Mouse (Mus musculus) heart, postnatal 0 days (tissue): ENCODE measurements around the gene Dapk3. TPM values are rescaled to one million over a fixed set of nuclear protein-coding genes. Genes with fewer than 3 reads are reported as not detected.
"Not testable (repeated sequence)": the region's sequence is repeated elsewhere in the genome, so short reads cannot be mapped to it uniquely, and the experiment has no call there.

Source experiments
- ATAC-seq: fragments of 200-750 bp; cut with Nextera tagmentation; 2 replicates; pipeline ENCODE4 v1.8.0; 2017; ENCODE audit warnings: low read depth, moderate number of reproducible peaks, moderate library complexity; ENCODE audit not compliant: insufficient read depth
- DNase-seq: peaks from one replicate; pipeline ENCODE4 v3.0.0-alpha.2; 2016; ENCODE audit warnings: low spot score
- H3K27ac ChIP-seq: fragments of 300-500 bp; sonication (generic); 2 replicates; pipeline ENCODE4 v1.5.1; 2014; ENCODE audit warnings: low read depth, mild to moderate bottlenecking
- H3K27me3 ChIP-seq: fragments of 300-500 bp; sonication (generic); 2 replicates; pipeline ENCODE4 v1.6.1; 2014; ENCODE audit warnings: low read length, mixed read lengths; ENCODE audit not compliant: control insufficient read depth, insufficient read depth
- H3K36me3 ChIP-seq: fragments of 300-500 bp; sonication (generic); replicated peaks from 2 replicates; pipeline ENCODE4 v1.6.1; 2014; ENCODE audit warnings: low read length, mixed read lengths; ENCODE audit not compliant: control insufficient read depth, insufficient read depth
- H3K4me1 ChIP-seq: fragments of 300-500 bp; sonication (generic); 2 replicates; pipeline ENCODE4 v1.6.1; 2014; ENCODE audit warnings: antibody characterized with exemption; ENCODE audit not compliant: control insufficient read depth, insufficient read depth
- H3K4me2 ChIP-seq: fragments of 300-500 bp; sonication (generic); 2 replicates; pipeline ENCODE4 v1.6.1; 2014; ENCODE audit warnings: low read depth, mild to moderate bottlenecking, low read length, moderate library complexity
- H3K4me3 ChIP-seq: fragments of 300-500 bp; sonication (generic); 2 replicates; pipeline ENCODE4 v1.5.1; 2014; ENCODE audit warnings: low read depth, low read length
- H3K9ac ChIP-seq: fragments of 300-500 bp; sonication (generic); replicated peaks from 2 replicates; pipeline ENCODE4 v1.6.1; 2014; ENCODE audit warnings: low read depth, low read length, mixed read lengths
- H3K9me3 ChIP-seq: fragments of 300-500 bp; sonication (generic); replicated peaks from 2 replicates; pipeline ENCODE4 v1.6.1; 2016; ENCODE audit warnings: low read length; ENCODE audit not compliant: control insufficient read depth
- CTCF ChIP-seq: IDR thresholded peaks from 2 replicates; pipeline ENCODE4 v1.5.1; 2016; ENCODE audit warnings: antibody characterized with exemption, control low read depth, low read depth
- EP300 ChIP-seq: IDR thresholded peaks from 2 replicates; pipeline ENCODE4 v1.6.1; 2016; ENCODE audit warnings: antibody characterized with exemption, low read depth
- WGBS: fragments of 180-500 bp; shearing (Covaris S2); extraction: QIAGEN DNeasy Blood & Tissue Kit; methylation state at CpG from one replicate; pipeline ENCODE4 v1.1.7; 2014; 5-methylcytosine and 5-hydroxymethylcytosine counted together
- polyA plus RNA-seq: library from polyadenylated mRNA; unstranded; fragments of >200 nt; fragmentation: Nextera tagmentation; extraction: Ambion mirVana; gene quantifications from 2 replicates; pipeline ENCODE4 v1.2.1, GENCODE M21; 2015
- total RNA-seq: library from RNA; depleted of rRNA; stranded (reverse); fragments of >200 nt; gene quantifications from 2 replicates; pipeline ENCODE4 v1.2.3, GENCODE M21; 2014; ENCODE audit warnings: low replicate concordance

Dapk3 gene
- total and polyA plus RNA-seq, 2 experiments from 2014 or later, result 29.0 to 72.7 TPM

DNA sequence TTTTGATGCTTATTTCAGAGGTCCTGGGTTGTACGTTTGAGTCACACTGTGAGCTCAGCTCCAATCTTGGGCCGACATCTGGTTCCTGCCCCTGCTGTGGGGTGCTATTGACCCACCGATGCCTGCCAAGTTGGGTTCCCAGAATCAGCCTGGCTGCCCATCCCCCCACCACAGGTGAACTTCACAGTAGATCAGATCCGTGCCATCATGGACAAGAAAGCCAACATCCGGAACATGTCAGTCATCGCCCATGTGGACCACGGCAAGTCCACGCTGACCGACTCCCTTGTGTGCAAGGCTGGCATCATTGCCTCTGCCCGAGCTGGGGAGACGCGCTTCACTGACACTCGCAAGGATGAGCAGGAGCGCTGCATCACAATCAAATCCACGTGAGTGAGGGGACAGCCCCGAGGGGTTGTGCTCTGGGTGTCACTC lies 5.3 kb upstream of the Dapk3 start:
- Histone ChIP-seq H3K9me3 (no peaks in the 10 kb centered on the region), H3K27ac (peak overlapping the region; percentile 95), H3K36me3 (peaks cover 52% of the 10 kb centered on the region), H3K9ac (peak overlapping the region; percentile 96), H3K4me1 (peaks cover 20% of the 10 kb centered on the region), H3K4me2 (peak overlapping the region; percentile 89), H3K27me3 (no peaks in the 10 kb centered on the region), H3K4me3 (peak overlapping the region; percentile 88)
- no peak for ATAC-seq
- WGBS, result 3% methylated on average over 16 of the region's 16 CpGs
- peak; percentile 11 for DNase-seq
- TF ChIP-seq EP300 (no peak), CTCF (no peak)

GRCm38 (mm10) chr10:81177958-81178712 lies 4.7 kb upstream of the Dapk3 start:
- peak; percentile 5 for DNase-seq
- H3K9me3 ChIP-seq, result no peaks in the 10 kb centered on the region
- WGBS, result 42% methylated on average over 14 of the region's 14 CpGs
- 0 out of 2 replicates have a peak overlapping the region, but pooled peaks have one; percentile 95 for H3K27ac ChIP-seq
- H3K4me1 ChIP-seq, result peaks cover 20% of the 10 kb centered on the region
- peak overlapping the region; percentile 89 for H3K4me2 ChIP-seq
- H3K9ac ChIP-seq, result peak overlapping the region; percentile 96
- H3K27me3 ChIP-seq, result no peaks in the 10 kb centered on the region
- H3K4me3 ChIP-seq, result peak overlapping the region; percentile 88
- H3K36me3 ChIP-seq, result peaks cover 52% of the 10 kb centered on the region
- no peak for TF ChIP-seq CTCF
- no peak for TF ChIP-seq EP300
- ATAC-seq, result no peak

- WGBS, result 86% methylated on average over 11 of the region's 11 CpGs
- no peak for TF ChIP-seq EP300
- TF ChIP-seq CTCF, result no peak
- H3K9ac ChIP-seq, result no peak overlapping the region
- H3K4me1 ChIP-seq, result peaks cover 22% of the 10 kb centered on the region
- no peaks in the 10 kb centered on the region for H3K27me3 ChIP-seq
- H3K4me2 ChIP-seq, result no peak overlapping the region
- no peaks in the 10 kb centered on the region for H3K9me3 ChIP-seq
- DNase-seq (no peak), ATAC-seq (no peak)
- H3K4me3 ChIP-seq, result no peak overlapping the region
- H3K27ac ChIP-seq, result 0 out of 2 replicates have a peak overlapping the region, but pooled peaks have one; percentile 19
- H3K36me3 ChIP-seq, result peaks cover 52% of the 10 kb centered on the region
Observed at GRCm38 (mm10) chr10:81178927-81179326, 3.9 kb upstream of the Dapk3 start.

DNA sequence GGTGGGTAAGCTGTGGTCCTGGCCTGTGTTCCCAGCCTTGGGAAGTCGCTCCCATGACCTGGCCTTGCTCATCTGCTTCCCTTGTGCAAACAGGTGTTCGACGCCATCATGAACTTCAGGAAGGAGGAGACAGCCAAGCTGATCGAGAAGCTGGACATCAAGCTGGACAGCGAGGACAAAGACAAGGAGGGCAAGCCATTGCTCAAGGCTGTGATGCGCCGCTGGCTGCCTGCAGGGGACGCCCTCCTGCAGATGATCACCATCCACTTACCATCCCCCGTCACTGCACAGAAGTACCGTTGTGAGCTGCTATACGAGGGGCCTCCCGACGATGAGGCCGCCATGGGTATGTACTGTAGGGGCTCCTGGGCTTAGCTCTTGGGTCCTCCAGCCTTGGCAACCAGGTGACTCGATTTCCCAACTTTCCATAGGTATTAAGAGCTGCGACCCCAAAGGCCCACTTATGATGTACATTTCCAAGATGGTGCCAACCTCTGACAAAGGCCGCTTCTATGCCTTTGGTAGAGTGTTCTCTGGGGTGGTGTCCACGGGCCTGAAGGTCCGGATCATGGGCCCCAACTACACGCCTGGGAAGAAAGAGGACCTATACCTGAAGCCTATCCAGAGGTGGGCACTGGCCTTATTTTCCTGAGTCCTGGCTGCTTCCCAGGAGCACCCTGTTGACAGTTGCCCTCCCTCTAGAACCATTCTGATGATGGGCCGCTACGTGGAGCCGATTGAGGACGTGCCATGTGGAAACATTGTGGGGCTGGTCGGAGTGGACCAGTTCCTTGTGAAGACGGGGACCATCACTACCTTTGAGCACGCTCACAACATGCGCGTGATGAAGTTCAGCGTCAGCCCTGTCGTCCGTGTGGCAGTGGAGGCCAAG lies 3.1 kb upstream of the Dapk3 start:
- ATAC-seq (no peak), DNase-seq (peak; percentile 5)
- TF ChIP-seq CTCF (no peak), EP300 (no peak)
- WGBS, result 83% methylated on average over 32 of the region's 32 CpGs
- Histone ChIP-seq H3K27me3 (no peaks in the 10 kb centered on the region), H3K4me3 (no peak overlapping the region), H3K4me2 (no peak overlapping the region), H3K4me1 (peaks cover 20% of the 10 kb centered on the region), H3K36me3 (peaks cover 52% of the 10 kb centered on the region), H3K9me3 (no peaks in the 10 kb centered on the region), H3K27ac (no peak overlapping the region), H3K9ac (no peak overlapping the region)

- ATAC-seq (no peak), DNase-seq (no peak)
- WGBS, result 88% methylated on average over 13 of the region's 13 CpGs
- TF ChIP-seq CTCF, result no peak
- no peaks in the 10 kb centered on the region for H3K27me3 ChIP-seq
- H3K4me3 ChIP-seq, result no peak overlapping the region
- no peak overlapping the region for H3K4me2 ChIP-seq
- H3K36me3 ChIP-seq, result peaks cover 52% of the 10 kb centered on the region
- no peaks in the 10 kb centered on the region for H3K9me3 ChIP-seq
- no peak overlapping the region for H3K27ac ChIP-seq
- H3K9ac ChIP-seq, result no peak overlapping the region
- H3K4me1 ChIP-seq, result peaks cover 23% of the 10 kb centered on the region
Observed at GRCm38 (mm10) chr10:81180946-81181345, 1.9 kb upstream of the Dapk3 start.

GRCm38 (mm10) chr10:81181860-81182259 lies 945 bp upstream of the Dapk3 start:
- peaks cover 23% of the 10 kb centered on the region for H3K4me1 ChIP-seq
- H3K27me3 ChIP-seq, H3K9ac ChIP-seq, H3K4me2 ChIP-seq, H3K4me3 ChIP-seq, H3K9me3 ChIP-seq, ATAC-seq, DNase-seq: not testable (repeated sequence)
- WGBS, result 66% methylated on average over 12 of the region's 12 CpGs
- H3K27ac ChIP-seq, result peak overlapping the region; percentile 66
- H3K36me3 ChIP-seq, result peaks cover 56% of the 10 kb centered on the region
